Comparison of ENCODE assay signal across 8 mouse cellular contexts in genomic region chr7:45783511-45784091, GRCm38 (mm10). TPM values are rescaled to one million over a fixed set of nuclear protein-coding genes. Genes with fewer than 3 reads are reported as not detected.
DNase-seq lines count a peak whose midpoint lies in the region; ATAC-seq and TF ChIP-seq lines count a peak whose summit lies in the region.

Gene Lmtk3 (plus strand): TSS chr7:45783738.

- no peaks in the 10 kb centered on the region for H3K9me3 ChIP-seq in forebrain, embryonic 15.5 days
- H3K9me3 ChIP-seq in intestine, postnatal 0 days (ENCODE audit: control insufficient read depth): no peaks in the 10 kb centered on the region
- no peaks in the 10 kb centered on the region for H3K9me3 ChIP-seq in limb, embryonic 12.5 days
- H3K9me3 ChIP-seq in midbrain, embryonic 12.5 days: no peaks in the 10 kb centered on the region
- no peaks in the 10 kb centered on the region for H3K9me3 ChIP-seq in stomach, embryonic 16.5 days (replicated peaks; ENCODE audit: control insufficient read depth, low read length)

- H3K4me3 ChIP-seq in forebrain, embryonic 15.5 days: peak within 1 kb of the TSS; percentile 61
- peak within 1 kb of the TSS; percentile 52 for H3K4me3 ChIP-seq in intestine, postnatal 0 days (ENCODE audit: low read depth, low read length)
- H3K4me3 ChIP-seq in limb, embryonic 12.5 days (replicated peaks): peak within 1 kb of the TSS; percentile 94
- peak within 1 kb of the TSS; percentile 87 for H3K4me3 ChIP-seq in midbrain, embryonic 12.5 days
- peak within 1 kb of the TSS; percentile 67 for H3K4me3 ChIP-seq in stomach, embryonic 16.5 days (replicated peaks; ENCODE audit: low read length)

- peaks cover 11% of the 10 kb centered on the region; the same call in 1 of the 2 replicates for H3K36me3 ChIP-seq in forebrain, embryonic 15.5 days
- H3K36me3 ChIP-seq in intestine, postnatal 0 days (ENCODE audit: control insufficient read depth, insufficient read depth): no peaks in the 10 kb centered on the region; the same call in 1 of the 2 replicates
- H3K36me3 ChIP-seq in limb, embryonic 12.5 days: peaks cover 13% of the 10 kb centered on the region
- H3K36me3 ChIP-seq in midbrain, embryonic 12.5 days: peaks cover 15% of the 10 kb centered on the region
- no peaks in the 10 kb centered on the region for H3K36me3 ChIP-seq in stomach, embryonic 16.5 days (ENCODE audit: control insufficient read depth, insufficient read depth, low read length)

- H3K9ac ChIP-seq in forebrain, embryonic 15.5 days (replicated peaks): peak within 1 kb of the TSS; percentile 84
- peak within 1 kb of the TSS; percentile 51 for H3K9ac ChIP-seq in intestine, postnatal 0 days (ENCODE audit: low read depth, low read length)
- peak within 1 kb of the TSS; percentile 76 for H3K9ac ChIP-seq in limb, embryonic 12.5 days (replicated peaks)
- H3K9ac ChIP-seq in midbrain, embryonic 12.5 days (replicated peaks): peak within 1 kb of the TSS; percentile 95
- peak within 1 kb of the TSS; percentile 83 for H3K9ac ChIP-seq in stomach, embryonic 16.5 days (ENCODE audit: low read length)

- H3K4me2 ChIP-seq in forebrain, embryonic 15.5 days (replicated peaks): peak within 1 kb of the TSS; percentile 87
- H3K4me2 ChIP-seq in intestine, postnatal 0 days (replicated peaks; ENCODE audit: low read depth): peak within 1 kb of the TSS; percentile 94
- H3K4me2 ChIP-seq in limb, embryonic 12.5 days: peak within 1 kb of the TSS; percentile 94
- H3K4me2 ChIP-seq in midbrain, embryonic 12.5 days (replicated peaks): peak within 1 kb of the TSS; percentile 73
- H3K4me2 ChIP-seq in stomach, embryonic 16.5 days (ENCODE audit: low read depth, low read length): peak within 1 kb of the TSS; percentile 89

- DNase-seq in gastrocnemius, postnatal 10 days: peak; percentile 47
- no peak for DNase-seq in gastrocnemius, postnatal 4 days (ENCODE audit: low spot score in 2 of 2)

- peak within 1 kb of the TSS; percentile 99 for H3K27ac ChIP-seq in forebrain, embryonic 15.5 days (replicated peaks)
- H3K27ac ChIP-seq in intestine, postnatal 0 days (ENCODE audit: low read depth, low read length): no peak within 1 kb of the TSS
- peak within 1 kb of the TSS; percentile 45; the same call in 1 of the 2 replicates for H3K27ac ChIP-seq in limb, embryonic 12.5 days
- peak within 1 kb of the TSS; percentile 93 for H3K27ac ChIP-seq in midbrain, embryonic 12.5 days (replicated peaks)
- H3K27ac ChIP-seq in stomach, embryonic 16.5 days (ENCODE audit: low read length): no peak within 1 kb of the TSS; the same call in 1 of the 2 replicates

- no peaks in the 10 kb centered on the region for H3K27me3 ChIP-seq in forebrain, embryonic 15.5 days
- peaks cover 32% of the 10 kb centered on the region for H3K27me3 ChIP-seq in intestine, postnatal 0 days (replicated peaks; ENCODE audit: control insufficient read depth, insufficient read depth, low read length)
- H3K27me3 ChIP-seq in limb, embryonic 12.5 days: peaks cover 23% of the 10 kb centered on the region
- peaks cover 21% of the 10 kb centered on the region for H3K27me3 ChIP-seq in midbrain, embryonic 12.5 days
- peaks cover 7% of the 10 kb centered on the region; the same call in 1 of the 2 replicates for H3K27me3 ChIP-seq in stomach, embryonic 16.5 days (ENCODE audit: control insufficient read depth, insufficient read depth, low read length)

- peak; percentile 60; the same call in 1 of the 2 replicates for ATAC-seq in cerebellum, adult (ENCODE audit: insufficient number of reproducible peaks, low FRiP score, low TSS enrichment)
- ATAC-seq in forebrain, embryonic 15.5 days (replicated peaks): peak; percentile 49
- ATAC-seq in intestine, postnatal 0 days: 0 out of 2 replicates have a peak, but pooled peaks have one; percentile 20
- ATAC-seq in limb, embryonic 12.5 days (ENCODE audit: insufficient number of reproducible peaks, insufficient read depth, low FRiP score, low TSS enrichment, low read depth): peak; percentile 2; the same call in 1 of the 2 replicates
- ATAC-seq in midbrain, embryonic 12.5 days (ENCODE audit: low FRiP score, low read depth): peak; percentile 27; the same call in 1 of the 2 replicates
- peak; percentile 64; the same call in 1 of the 2 replicates for ATAC-seq in stomach, embryonic 16.5 days (ENCODE audit: insufficient read depth, low FRiP score)

- peaks cover 46% of the 10 kb centered on the region for H3K4me1 ChIP-seq in forebrain, embryonic 15.5 days
- peaks cover 12% of the 10 kb centered on the region; the same call in 1 of the 2 replicates for H3K4me1 ChIP-seq in intestine, postnatal 0 days (replicated peaks; ENCODE audit: control insufficient read depth, insufficient read depth, low read length)
- H3K4me1 ChIP-seq in limb, embryonic 12.5 days (replicated peaks): peaks cover 27% of the 10 kb centered on the region
- H3K4me1 ChIP-seq in midbrain, embryonic 12.5 days: peaks cover 36% of the 10 kb centered on the region
- H3K4me1 ChIP-seq in stomach, embryonic 16.5 days (ENCODE audit: control insufficient read depth, insufficient read depth, low read length): peaks cover 22% of the 10 kb centered on the region

- under 1% methylated on average over 38 of the region's 38 CpGs for WGBS in forebrain, embryonic 15.5 days
- WGBS in intestine, postnatal 0 days: under 1% methylated on average over 38 of the region's 38 CpGs
- 2% methylated on average over 38 of the region's 38 CpGs for WGBS in limb, embryonic 12.5 days
- WGBS in midbrain, embryonic 12.5 days: under 1% methylated on average over 38 of the region's 38 CpGs
- WGBS in stomach, embryonic 16.5 days: under 1% methylated on average over 38 of the region's 38 CpGs

- peak; percentile 56 for TF ChIP-seq CTCF in intestine, postnatal 0 days (IDR thresholded peaks at IDR 0.05; ENCODE audit: low read depth)

RNA-seq across cellular contexts. Expression of gene Lmtk3, which starts in this region (rescaled TPM):
- total RNA-seq in gastrocnemius, postnatal 10 days (2021): under 1 TPM; 0.52 to 0.80 TPM
- under 1 TPM; 0.54 to 0.65 TPM for total RNA-seq in gastrocnemius, postnatal 4 days (2021)
- polyA plus RNA-seq in forebrain, embryonic 15.5 days (2015; fragmentation: Nextera tagmentation; extraction: Ambion mirVana): 21.7 and 22.9 TPM in 2 replicates
- 0.08 and 0.29 TPM in 2 replicates for polyA plus RNA-seq in intestine, postnatal 0 days (2015; fragmentation: Nextera tagmentation; extraction: Ambion mirVana)
- 3.4 and 4.9 TPM in 2 replicates for polyA plus RNA-seq in limb, embryonic 12.5 days (2016; fragmentation: Nextera tagmentation; extraction: Ambion mirVana)
- polyA plus RNA-seq in midbrain, embryonic 12.5 days (2016; fragmentation: Nextera tagmentation; extraction: Ambion mirVana): 10.6 and 11.1 TPM in 2 replicates
- polyA plus RNA-seq in stomach, embryonic 16.5 days (2015; fragmentation: Nextera tagmentation; extraction: Ambion mirVana): 0.53 and 0.99 TPM in 2 replicates

Comparison
In these comparisons a context has a peak if more than half of its experiments do, and no peak if none do; other contexts are left out.
1. Peak in DNase-seq in gastrocnemius, postnatal 10 days; RNA of the gene not detected or under 1 TPM.
2. Peak in ATAC-seq, H3K4me3 ChIP-seq, H3K9ac ChIP-seq and H3K4me2 ChIP-seq in intestine, postnatal 0 days; RNA of the gene not detected or under 1 TPM.
3. Peak in ATAC-seq, H3K4me3 ChIP-seq, H3K9ac ChIP-seq and H3K4me2 ChIP-seq in stomach, embryonic 16.5 days; RNA of the gene not detected or under 1 TPM.
4. ATAC-seq: peak in every context shown above with its lines; median percentile 64 in stomach, embryonic 16.5 days; 60 in cerebellum, adult; 49 in forebrain, embryonic 15.5 days; 27 in midbrain, embryonic 12.5 days; 20 in intestine, postnatal 0 days; 2 in limb, embryonic 12.5 days.
5. H3K27ac ChIP-seq: peak in forebrain, embryonic 15.5 days (single experiment), limb, embryonic 12.5 days (single experiment) and midbrain, embryonic 12.5 days (single experiment); none in intestine, postnatal 0 days (single experiment) and stomach, embryonic 16.5 days (single experiment).
6. Peak in every context shown above with its lines, with median percentiles within 50 percentile points of each other: H3K4me2 ChIP-seq, H3K4me3 ChIP-seq and H3K9ac ChIP-seq.